Mouse (Mus musculus) spleen, adult 2 months (tissue): ENCODE results near the gene Smchd1. TPM values are rescaled to one million over a fixed set of nuclear protein-coding genes. Genes with fewer than 3 reads are reported as not detected.
A peak's percentile ranks its signal among the peaks of the same experiment; 100 is the strongest.

Source experiments
- DNase-seq, 2 experiments: peaks; one replicate each; pipeline versions ENCODE4 v3.0.0 to v3.0.0-alpha.2; 2012 to 2021; ENCODE audit warnings: low spot score in 2 of 2, low read depth in 1 of 2
- H3K27ac ChIP-seq: fragments of 200-500 bp; 2 replicates; pipeline ENCODE4 v1.5.1; 2012; ENCODE audit warnings: low read length, inconsistent platforms; ENCODE audit not compliant: insufficient read depth
- H3K27me3 ChIP-seq: fragments of 200-500 bp; 2 replicates; pipeline ENCODE4 v1.6.1; 2012; ENCODE audit warnings: mild to moderate bottlenecking, moderate library complexity, low read length, inconsistent platforms; ENCODE audit not compliant: control insufficient read depth, insufficient read depth
- H3K36me3 ChIP-seq: fragments of 200-500 bp; 2 replicates; pipeline ENCODE4 v1.6.1; 2012; ENCODE audit warnings: mild to moderate bottlenecking, low read length, inconsistent platforms; ENCODE audit not compliant: control insufficient read depth, insufficient read depth
- H3K4me1 ChIP-seq: fragments of 200-500 bp; 2 replicates; pipeline ENCODE4 v1.6.1; 2011; ENCODE audit warnings: inconsistent platforms; ENCODE audit not compliant: control insufficient read depth, insufficient read depth, insufficient read length
- H3K4me3 ChIP-seq: fragments of 200-500 bp; 2 replicates; pipeline ENCODE4 v1.5.1; 2011; ENCODE audit warnings: mild to moderate bottlenecking, inconsistent platforms; ENCODE audit not compliant: insufficient read depth, insufficient read length; ENCODE audit errors: extremely low read depth
- CTCF ChIP-seq: fragments of 200-500 bp; IDR thresholded peaks from 2 replicates; pipeline ENCODE4 v1.5.1; 2011; ENCODE audit warnings: mild to moderate bottlenecking, inconsistent platforms; ENCODE audit not compliant: insufficient read depth, insufficient read length, insufficient replicate concordance; ENCODE audit errors: extremely low read depth
- POLR2A ChIP-seq: fragments of 200-500 bp; IDR thresholded peaks from 2 replicates; pipeline ENCODE4 v1.6.1; 2011; ENCODE audit warnings: low read depth, low read length, inconsistent platforms
- WGBS: fragments of 180-500 bp; shearing (Covaris S2); methylation state at CpG from one replicate; pipeline ENCODE4 v1.1.7; 2018; 5-methylcytosine and 5-hydroxymethylcytosine counted together
- polyA plus RNA-seq: library from polyadenylated mRNA; depleted of rRNA; stranded (reverse); fragments of >200 nt; gene quantifications from 2 replicates; pipeline ENCODE4 v1.2.3, GENCODE M21; 2012

Gene Smchd1
- polyA plus RNA-seq, 1 experiment, result 14.3 TPM

DNA sequence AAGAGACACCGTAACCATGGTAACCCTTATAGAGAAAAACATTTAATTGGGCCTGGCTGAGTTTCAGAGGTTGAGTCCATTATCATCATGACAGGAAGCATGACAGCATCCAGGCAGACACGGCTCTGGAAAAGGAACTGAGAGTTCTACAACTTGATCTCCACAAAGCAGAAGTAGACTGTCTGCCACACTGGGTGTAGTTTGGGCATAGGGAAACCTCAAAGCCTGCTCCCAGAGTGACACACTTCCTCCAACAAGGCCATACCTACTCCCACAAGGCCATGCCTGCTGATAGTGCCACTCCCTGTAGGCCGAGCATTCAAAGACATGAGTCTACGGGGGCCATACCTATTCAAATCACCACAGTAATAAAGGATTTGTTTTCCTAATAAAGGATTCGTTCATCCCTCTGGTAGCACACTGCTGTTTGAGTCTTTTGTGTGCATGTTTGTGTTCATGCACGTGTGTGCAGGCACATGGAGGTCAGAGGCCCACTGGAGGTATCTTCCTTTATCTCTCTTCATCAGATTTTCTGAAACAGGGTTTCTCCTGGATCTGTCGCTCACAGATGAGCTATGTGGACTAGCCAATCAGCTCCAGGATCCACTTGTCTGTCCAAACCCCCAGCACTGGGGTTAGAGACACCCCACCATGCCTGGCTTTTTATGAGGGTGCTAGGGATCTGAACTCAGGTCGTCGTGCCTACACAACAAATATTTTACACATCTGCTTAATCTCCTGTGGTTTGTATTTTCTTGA, 14.7 kb upstream of the Smchd1 start:
- Histone ChIP-seq H3K27ac (peak overlapping the region; percentile 15; the same call in 1 of the 2 replicates), H3K27me3 (no peaks in the 10 kb centered on the region), H3K36me3 (no peaks in the 10 kb centered on the region), H3K4me1 (peaks cover 12% of the 10 kb centered on the region), H3K4me3 (no peak overlapping the region)
- WGBS, result 75% methylated on average over 9 of the region's 9 CpGs
- peak in 1 of 2 experiments; percentile 56 for DNase-seq
- no peak for TF ChIP-seq CTCF
- TF ChIP-seq POLR2A, result no peak

DNA sequence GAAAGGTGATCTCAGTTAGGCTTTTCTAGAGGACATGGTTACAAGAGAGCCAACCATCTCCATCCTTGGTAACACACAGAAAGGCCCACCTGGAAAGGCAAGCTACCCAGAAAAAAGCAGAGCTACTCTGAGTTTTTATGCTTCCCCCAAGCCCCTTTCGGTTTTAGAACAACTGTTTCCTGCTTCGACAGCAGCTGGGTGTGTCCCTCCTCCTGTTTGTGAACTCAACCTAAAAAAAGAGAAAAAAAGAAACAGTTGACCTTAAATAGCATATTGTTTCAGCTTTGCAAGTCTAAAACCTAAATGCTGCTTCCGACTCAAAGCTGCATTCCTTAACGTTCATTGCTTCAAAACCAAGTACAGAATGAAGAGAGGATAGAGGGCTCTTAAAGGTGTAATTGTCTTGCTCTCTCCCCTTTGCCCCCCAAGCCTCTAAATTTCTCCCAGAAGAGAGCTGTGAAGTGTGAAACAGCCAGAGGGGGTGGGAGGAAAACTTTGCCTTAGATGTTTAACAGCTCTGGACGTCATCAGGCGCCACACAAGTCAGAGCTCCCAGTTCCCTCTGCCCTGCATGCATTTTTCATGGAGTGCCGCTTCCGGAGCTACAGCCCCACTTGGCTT, 11.2 kb upstream of the Smchd1 start:
- 2% methylated on average over 8 of the region's 8 CpGs for WGBS
- Histone ChIP-seq H3K27me3 (no peaks in the 10 kb centered on the region), H3K4me1 (peaks cover 22% of the 10 kb centered on the region), H3K4me3 (peak overlapping the region; percentile 41), H3K27ac (peak overlapping the region; percentile 97), H3K36me3 (no peaks in the 10 kb centered on the region)
- TF ChIP-seq POLR2A (peak; percentile 48), CTCF (no peak)
- peak; percentile 64 to 75 for DNase-seq

DNA sequence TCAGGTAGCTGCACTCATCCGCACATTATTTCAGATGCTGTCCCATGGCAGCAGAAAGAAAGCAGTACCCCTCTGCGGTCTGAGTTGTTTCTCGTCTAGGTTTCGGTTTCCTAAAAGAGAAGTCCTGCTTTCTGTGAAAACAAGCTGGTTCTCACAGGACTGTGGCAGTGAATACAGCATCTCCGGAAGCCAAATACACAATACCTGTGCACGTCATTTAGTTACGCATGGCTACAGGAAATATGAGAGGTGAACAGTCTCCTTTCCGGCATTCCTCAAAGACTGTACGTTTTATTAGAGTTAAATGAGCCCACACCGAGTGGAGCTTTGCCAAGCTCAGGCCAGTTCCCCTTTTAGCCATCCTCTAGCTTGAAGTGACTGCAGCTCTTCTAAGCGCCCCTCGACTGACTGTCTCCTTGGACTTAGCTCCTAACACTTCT, 10.7 kb upstream of the Smchd1 start:
- H3K27ac ChIP-seq, result peak overlapping the region; percentile 97
- TF ChIP-seq POLR2A, result peak; percentile 46
- no peak for TF ChIP-seq CTCF
- H3K36me3 ChIP-seq, result no peaks in the 10 kb centered on the region
- no peaks in the 10 kb centered on the region for H3K27me3 ChIP-seq
- peak overlapping the region; percentile 41 for H3K4me3 ChIP-seq
- 4% methylated on average over 12 of the region's 12 CpGs for WGBS
- peak; percentile 68 to 76 for DNase-seq
- peaks cover 22% of the 10 kb centered on the region for H3K4me1 ChIP-seq

DNA sequence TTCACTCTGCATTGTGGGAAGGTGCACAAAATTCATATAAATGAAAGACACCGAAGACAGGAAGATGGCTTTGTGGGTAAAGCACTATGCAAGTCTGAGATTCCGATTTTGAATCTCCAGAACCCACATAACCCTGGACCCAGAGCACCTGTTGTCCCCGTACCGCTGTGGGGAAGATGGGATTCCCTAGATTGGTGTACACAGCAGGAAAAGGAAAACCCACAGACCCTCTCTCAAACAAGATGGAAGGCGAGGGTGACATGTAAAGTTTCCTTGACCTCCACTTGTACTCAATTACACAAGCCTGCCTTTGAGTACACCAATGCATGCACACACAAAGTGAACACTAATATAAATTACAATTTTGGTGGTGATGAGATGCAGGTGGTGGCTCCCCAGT, 9.6 kb upstream of the Smchd1 start:
- 75% methylated on average over 5 of the region's 5 CpGs for WGBS
- Histone ChIP-seq H3K27me3 (no peaks in the 10 kb centered on the region), H3K4me1 (peaks cover 24% of the 10 kb centered on the region), H3K4me3 (no peak overlapping the region), H3K27ac (peak overlapping the region; percentile 97), H3K36me3 (no peaks in the 10 kb centered on the region)
- TF ChIP-seq CTCF, result no peak
- no peak for TF ChIP-seq POLR2A
- no peak for DNase-seq

DNA sequence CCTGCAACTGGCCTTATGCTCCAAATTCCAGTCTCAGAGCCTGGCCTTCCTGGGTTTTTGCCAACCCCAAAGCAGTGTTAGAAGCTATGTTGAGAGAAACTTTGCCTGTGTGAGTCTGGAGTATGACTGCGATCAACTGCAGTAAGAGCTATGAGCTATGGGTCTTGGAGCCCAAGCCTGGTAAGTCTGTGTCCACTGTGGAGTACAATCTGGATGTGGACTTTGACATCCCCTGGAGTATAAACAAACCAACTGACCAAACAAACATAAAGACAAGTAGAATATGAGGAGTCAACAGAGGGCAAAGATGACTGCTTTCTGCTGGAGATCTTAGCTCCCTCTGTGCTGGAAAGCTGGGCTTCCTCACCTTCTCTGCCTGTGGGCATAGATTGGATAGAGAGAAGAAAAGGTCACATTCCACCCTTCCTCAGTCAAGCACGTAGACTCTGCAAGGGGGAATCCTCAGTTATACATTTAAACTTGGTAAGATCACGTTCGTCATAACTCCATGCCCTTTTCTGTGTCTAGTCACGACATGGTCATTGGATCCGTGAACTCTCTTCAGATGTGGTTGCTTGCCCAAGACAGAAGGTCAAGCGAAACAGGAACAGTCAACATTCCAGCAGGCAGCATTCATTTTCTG, 8.4 kb upstream of the Smchd1 start:
- Histone ChIP-seq H3K4me1 (peaks cover 25% of the 10 kb centered on the region), H3K4me3 (no peak overlapping the region), H3K27me3 (no peaks in the 10 kb centered on the region), H3K36me3 (no peaks in the 10 kb centered on the region), H3K27ac (peak overlapping the region; percentile 58)
- TF ChIP-seq POLR2A, result no peak
- TF ChIP-seq CTCF, result no peak
- WGBS, result 81% methylated on average over 7 of the region's 7 CpGs
- no peak for DNase-seq

DNA sequence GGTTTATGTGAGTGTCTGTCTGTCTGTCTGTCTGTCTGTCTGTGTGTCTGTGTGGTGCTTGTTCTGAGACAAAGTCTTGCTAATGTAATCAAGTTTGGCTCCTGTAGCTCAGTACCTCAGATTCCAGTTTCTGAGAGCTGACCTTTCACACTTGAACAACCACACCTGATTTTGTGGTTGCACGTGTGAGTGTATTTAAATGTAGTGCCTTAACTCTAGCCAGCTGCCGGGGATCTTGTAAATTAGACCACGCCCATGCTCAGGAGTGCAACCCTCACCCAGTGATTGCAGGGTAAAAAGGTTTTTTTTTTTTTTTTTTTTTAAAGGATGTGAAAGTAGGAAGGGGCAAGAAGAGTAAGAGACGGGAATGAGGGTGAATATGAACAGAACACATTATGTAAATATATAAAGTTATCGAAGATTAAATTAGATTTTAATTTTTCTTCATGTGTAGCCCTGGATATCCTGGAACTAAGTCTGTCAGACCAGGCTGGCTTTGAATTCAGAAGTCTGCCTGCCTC, 4.3 kb upstream of the Smchd1 start:
- Histone ChIP-seq H3K27me3 (no peaks in the 10 kb centered on the region), H3K4me1 (peaks cover 12% of the 10 kb centered on the region; the same call in 1 of the 2 replicates), H3K36me3 (no peaks in the 10 kb centered on the region), H3K4me3 (no peak overlapping the region; the same call in 1 of the 2 replicates), H3K27ac (peak overlapping the region; percentile 57)
- TF ChIP-seq POLR2A, result no peak
- no peak for TF ChIP-seq CTCF
- peak; percentile 75 to 80 for DNase-seq
- 14% methylated on average over 5 of the region's 5 CpGs for WGBS
